Mouse (Mus musculus) thymus, postnatal 25 days (tissue): ENCODE measurements around the gene Gpr179.

Experiments used
- DNase-seq: peaks from one replicate; pipeline ENCODE4 v3.0.0; 2022

The Gpr179 gene

DNA sequence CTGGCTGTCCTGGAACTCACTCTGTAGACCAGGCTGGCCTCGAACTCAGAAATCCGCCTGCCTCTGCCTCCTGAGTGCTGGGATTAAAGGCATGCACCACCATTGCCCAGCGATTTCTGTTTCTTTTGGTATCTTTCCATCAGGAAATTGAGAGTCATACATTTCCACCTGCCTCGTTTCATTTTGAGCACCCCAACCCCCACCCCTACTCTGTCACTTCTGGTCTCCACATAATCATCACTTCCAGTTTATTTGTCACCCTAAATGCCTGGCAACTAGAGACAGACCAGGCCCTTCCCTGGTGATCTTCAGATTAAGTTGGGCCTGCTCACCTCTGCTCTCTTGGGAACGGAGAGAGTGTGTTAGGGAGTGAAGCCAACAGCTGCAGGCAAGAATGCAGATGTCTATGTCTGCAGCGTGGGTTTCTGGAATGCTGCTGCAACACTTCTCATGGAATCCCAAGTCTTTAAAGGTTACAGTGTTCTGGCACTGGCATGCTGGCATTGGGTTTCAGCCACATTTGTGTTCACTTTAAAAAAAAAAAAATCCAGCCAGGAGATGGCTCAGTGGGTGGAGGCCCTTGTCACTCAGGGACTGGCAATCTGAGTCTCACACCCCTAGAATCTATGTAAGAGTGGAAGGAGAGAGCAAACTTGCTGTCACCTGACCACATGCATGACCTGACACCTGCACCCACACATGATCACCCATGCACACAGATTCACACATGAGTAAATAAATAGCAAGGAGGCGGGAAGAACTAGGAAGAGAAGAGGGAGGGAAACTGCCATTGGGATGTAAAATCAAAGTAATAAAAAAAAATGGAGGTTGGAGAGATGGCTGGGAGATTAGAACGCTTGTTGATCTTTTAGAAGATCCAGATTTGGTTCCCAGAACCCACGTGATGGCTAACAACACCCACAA, 65.8 kb downstream of the Gpr179 start:
- DNase-seq: no peak

DNA sequence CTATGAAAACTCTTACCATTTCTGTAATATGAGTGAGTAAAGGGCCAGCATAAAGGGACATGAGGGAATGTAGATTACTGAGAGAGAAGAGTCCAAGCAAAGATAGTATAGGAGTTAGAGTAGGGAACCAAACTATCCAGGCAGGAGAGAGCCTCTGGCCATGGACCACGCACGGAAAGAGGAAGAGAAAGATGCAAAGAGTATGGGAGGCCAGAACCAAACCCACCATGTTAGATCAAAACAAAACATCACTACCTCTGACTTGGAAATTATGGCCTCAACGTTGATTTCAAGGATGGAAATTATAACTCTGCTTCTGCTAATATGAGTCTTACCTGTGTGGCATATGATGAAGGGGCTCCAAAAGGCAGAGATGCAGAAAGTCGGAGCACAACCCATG, 67.0 kb downstream of the Gpr179 start:
- no peak for DNase-seq

DNA sequence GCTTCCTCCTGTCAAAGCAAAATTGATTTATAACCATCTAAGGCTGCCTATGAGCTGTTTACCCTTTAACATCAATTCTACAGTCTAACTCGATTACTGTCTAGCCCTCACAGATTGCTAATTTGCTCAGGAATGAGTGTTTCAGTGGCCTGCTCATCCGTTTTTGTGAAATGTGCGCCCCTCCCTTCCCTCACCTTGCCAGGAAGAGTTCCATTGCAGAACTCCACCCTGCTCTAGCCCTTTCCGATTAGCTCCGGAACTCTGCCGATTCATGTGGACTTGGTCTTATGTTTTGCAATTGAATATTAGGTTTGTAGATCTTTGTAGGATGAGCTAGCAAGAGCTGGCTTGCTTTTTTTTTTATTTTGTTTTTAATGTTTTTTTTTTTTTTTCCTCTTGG, 69.7 kb downstream of the Gpr179 start:
- DNase-seq: no peak
